Mouse (Mus musculus): ENCODE results near the gene Gamt. TPM values are rescaled to one million over a fixed set of nuclear protein-coding genes. Genes with fewer than 3 reads are reported as not detected.
"Not testable (repeated sequence)": the region's sequence is repeated elsewhere in the genome, so short reads cannot be mapped to it uniquely, and the experiment has no call there.

Gene Gamt
- polyA plus RNA-seq, 2 experiments, result 74.1 to 90.8 TPM

- DNase-seq (ENCODE audit: low spot score), result peak; percentile 99
- Histone ChIP-seq H3K4me1 (ENCODE audit: control insufficient read depth, insufficient read depth, low read length) (peaks cover 29% of the 10 kb centered on the region), H3K27ac (replicated peaks; ENCODE audit: low read depth, low read length) (peak within 1 kb of the TSS; percentile 92), H3K9ac (ENCODE audit: low read depth, low read length, severe bottlenecking) (peak within 1 kb of the TSS; percentile 91), H3K36me3 (ENCODE audit: control insufficient read depth, insufficient read depth, low read length) (peaks cover 26% of the 10 kb centered on the region), H3K9me3 (ENCODE audit: control insufficient read depth, low read length) (no peaks in the 10 kb centered on the region), H3K4me3 (replicated peaks; ENCODE audit: low read length) (peak within 1 kb of the TSS; percentile 91), H3K27me3 (ENCODE audit: control insufficient read depth, insufficient read depth, low read length) (no peaks in the 10 kb centered on the region), H3K4me2 (replicated peaks; ENCODE audit: low read depth, low read length, severe bottlenecking) (peak within 1 kb of the TSS; percentile 93)
- WGBS, result 1% methylated on average over 14 of the region's 75 CpGs
- ATAC-seq (ENCODE audit: low FRiP score, low read depth), result peak; percentile 98
- no peak for TF ChIP-seq POLR2A (IDR thresholded peaks at IDR 0.05; ENCODE audit: borderline replicate concordance, extremely low read depth, insufficient read depth, insufficient read length)
These were observed 34.2 kb downstream of the Gamt start, which contains the start of gene Mum1 for GRCm38 (mm10) chr10:80226416-80227165. Mum1 (plus strand) TSS chr10:80226434.

- H3K27me3 ChIP-seq (ENCODE audit: control insufficient read depth, insufficient read depth, low read length), result no peaks in the 10 kb centered on the region
- 0% methylated on average over 14 of the region's 14 CpGs for WGBS
- peak overlapping the region; percentile 19 for H3K4me3 ChIP-seq (replicated peaks; ENCODE audit: low read length)
- H3K4me2 ChIP-seq (replicated peaks; ENCODE audit: low read depth, low read length, severe bottlenecking), result peak overlapping the region; percentile 93
- ATAC-seq (ENCODE audit: low FRiP score, low read depth) (no peak), DNase-seq (ENCODE audit: low spot score) (no peak)
- peaks cover 30% of the 10 kb centered on the region for H3K4me1 ChIP-seq (ENCODE audit: control insufficient read depth, insufficient read depth, low read length)
- H3K27ac ChIP-seq (replicated peaks; ENCODE audit: low read depth, low read length), result peak overlapping the region; percentile 81
- H3K9me3 ChIP-seq (ENCODE audit: control insufficient read depth, low read length), result no peaks in the 10 kb centered on the region
- peak overlapping the region; percentile 40 for H3K9ac ChIP-seq (ENCODE audit: low read depth, low read length, severe bottlenecking)
- peaks cover 22% of the 10 kb centered on the region for H3K36me3 ChIP-seq (ENCODE audit: control insufficient read depth, insufficient read depth, low read length)
- TF ChIP-seq POLR2A (IDR thresholded peaks at IDR 0.05; ENCODE audit: borderline replicate concordance, extremely low read depth, insufficient read depth, insufficient read length), result peak; percentile 68; the same call in 1 of the 2 replicates
These were observed 34.8 kb downstream of the Gamt start for GRCm38 (mm10) chr10:80226071-80226415.

GRCm38 (mm10) chr10:80223137-80223536 is 37.7 kb downstream of the Gamt start:
- H3K4me1 ChIP-seq (ENCODE audit: control insufficient read depth, insufficient read depth, low read length), result peaks cover 20% of the 10 kb centered on the region
- WGBS, result 88% methylated on average over 2 of the region's 2 CpGs
- not testable (repeated sequence) for H3K36me3 ChIP-seq (ENCODE audit: control insufficient read depth, insufficient read depth, low read length); DNase-seq (ENCODE audit: low spot score); ATAC-seq (ENCODE audit: low FRiP score, low read depth); H3K4me2 ChIP-seq (replicated peaks; ENCODE audit: low read depth, low read length, severe bottlenecking); H3K27me3 ChIP-seq (ENCODE audit: control insufficient read depth, insufficient read depth, low read length); H3K9ac ChIP-seq (ENCODE audit: low read depth, low read length, severe bottlenecking); H3K27ac ChIP-seq (replicated peaks; ENCODE audit: low read depth, low read length); H3K9me3 ChIP-seq (ENCODE audit: control insufficient read depth, low read length); H3K4me3 ChIP-seq (replicated peaks; ENCODE audit: low read length)

GRCm38 (mm10) chr10:80220676-80221075 is 40.1 kb downstream of the Gamt start:
- H3K27me3 ChIP-seq (ENCODE audit: control insufficient read depth, insufficient read depth, low read length), result no peaks in the 10 kb centered on the region
- no peaks in the 10 kb centered on the region for H3K36me3 ChIP-seq (ENCODE audit: control insufficient read depth, insufficient read depth, low read length)
- WGBS, result 41% methylated on average over 6 of the region's 9 CpGs
- H3K27ac ChIP-seq (replicated peaks; ENCODE audit: low read depth, low read length), result no peak overlapping the region
- H3K4me1 ChIP-seq (ENCODE audit: control insufficient read depth, insufficient read depth, low read length), result peaks cover 5% of the 10 kb centered on the region
- TF ChIP-seq POLR2A (IDR thresholded peaks at IDR 0.05; ENCODE audit: borderline replicate concordance, extremely low read depth, insufficient read depth, insufficient read length), result no peak
- H3K9ac ChIP-seq (ENCODE audit: low read depth, low read length, severe bottlenecking), result no peak overlapping the region
- H3K4me2 ChIP-seq (replicated peaks; ENCODE audit: low read depth, low read length, severe bottlenecking), result no peak overlapping the region
- no peak overlapping the region for H3K4me3 ChIP-seq (replicated peaks; ENCODE audit: low read length)
- H3K9me3 ChIP-seq (ENCODE audit: control insufficient read depth, low read length), result no peaks in the 10 kb centered on the region
- ATAC-seq (ENCODE audit: low FRiP score, low read depth), result no peak
- DNase-seq (ENCODE audit: low spot score), result no peak

- H3K4me1 ChIP-seq (ENCODE audit: control insufficient read depth, insufficient read depth, low read length), result no peaks in the 10 kb centered on the region
- H3K27ac ChIP-seq (replicated peaks; ENCODE audit: low read depth, low read length), result no peak overlapping the region
- ATAC-seq (ENCODE audit: low FRiP score, low read depth), result no peak
- no peak for DNase-seq (ENCODE audit: low spot score)
- H3K9me3 ChIP-seq (ENCODE audit: control insufficient read depth, low read length), result no peaks in the 10 kb centered on the region
- WGBS, result 34% methylated on average over 16 of the region's 16 CpGs
- peak overlapping the region; percentile 21; the same call in 1 of the 2 replicates for H3K9ac ChIP-seq (ENCODE audit: low read depth, low read length, severe bottlenecking)
- no peaks in the 10 kb centered on the region for H3K27me3 ChIP-seq (ENCODE audit: control insufficient read depth, insufficient read depth, low read length)
- TF ChIP-seq POLR2A (IDR thresholded peaks at IDR 0.05; ENCODE audit: borderline replicate concordance, extremely low read depth, insufficient read depth, insufficient read length), result no peak
- no peaks in the 10 kb centered on the region for H3K36me3 ChIP-seq (ENCODE audit: control insufficient read depth, insufficient read depth, low read length)
- no peak overlapping the region for H3K4me3 ChIP-seq (replicated peaks; ENCODE audit: low read length)
- H3K4me2 ChIP-seq (replicated peaks; ENCODE audit: low read depth, low read length, severe bottlenecking), result no peak overlapping the region
These were observed 45.6 kb downstream of the Gamt start for GRCm38 (mm10) chr10:80215048-80215772.

- not testable (repeated sequence) for DNase-seq (ENCODE audit: low spot score); H3K4me2 ChIP-seq (replicated peaks; ENCODE audit: low read depth, low read length, severe bottlenecking); H3K9me3 ChIP-seq (ENCODE audit: control insufficient read depth, low read length); H3K36me3 ChIP-seq (ENCODE audit: control insufficient read depth, insufficient read depth, low read length); H3K9ac ChIP-seq (ENCODE audit: low read depth, low read length, severe bottlenecking); H3K27ac ChIP-seq (replicated peaks; ENCODE audit: low read depth, low read length); H3K4me1 ChIP-seq (ENCODE audit: control insufficient read depth, insufficient read depth, low read length); H3K27me3 ChIP-seq (ENCODE audit: control insufficient read depth, insufficient read depth, low read length); H3K4me3 ChIP-seq (replicated peaks; ENCODE audit: low read length); ATAC-seq (ENCODE audit: low FRiP score, low read depth)
- 71% methylated on average over 7 of the region's 7 CpGs for WGBS
These were observed 49.2 kb downstream of the Gamt start for GRCm38 (mm10) chr10:80211547-80212103.

Measured in limb, embryonic 14.5 days (tissue).